Mouse (Mus musculus) right cerebral cortex, adult 2 months (tissue): ENCODE measurements at regions not wholly inside any gene's neighbourhood (a gene's known extent, or its start where the extent isn't known, plus 50 kb on each side); places are given as distances from the start of the nearest gene placed in this dataset.

Experiments
- DNase-seq, 2 experiments: peaks; one replicate each; pipeline ENCODE4 v3.0.0; 2021 to 2022; ENCODE audit warnings: low spot score in 2 of 2

- DNase-seq = no peak
These were observed 2780.8 kb upstream of the Gm7489 start for GRCm38 (mm10) chr15:51103948-51104347.

- no peak for DNase-seq
These were observed 2780.3 kb upstream of the Gm7489 start for GRCm38 (mm10) chr15:51104362-51104761.

- no peak for DNase-seq
These were observed 2779.9 kb upstream of the Gm7489 start for GRCm38 (mm10) chr15:51104796-51105195.

GRCm38 (mm10) chr15:51105359-51106008 lies 2779.2 kb upstream of the Gm7489 start:
- no peak for DNase-seq

GRCm38 (mm10) chr15:51110186-51110585 lies 2774.5 kb upstream of the Gm7489 start:
- DNase-seq = no peak

GRCm38 (mm10) chr15:51125896-51126295 lies 2758.8 kb upstream of the Gm7489 start:
- no peak for DNase-seq

GRCm38 (mm10) chr15:51131017-51131416 lies 2753.7 kb upstream of the Gm7489 start:
- DNase-seq = no peak

GRCm38 (mm10) chr15:51136121-51136520 lies 2748.6 kb upstream of the Gm7489 start:
- peak; percentile 6 to 7 for DNase-seq

- DNase-seq = peak in 1 of 2 experiments; percentile 22
These were observed 2745.2 kb upstream of the Gm7489 start for GRCm38 (mm10) chr15:51139507-51139906.

GRCm38 (mm10) chr15:51173976-51174620 lies 2710.6 kb upstream of the Gm7489 start:
- DNase-seq = no peak

- DNase-seq = no peak
These were observed 2708.2 kb upstream of the Gm7489 start for GRCm38 (mm10) chr15:51176466-51176865.

- no peak for DNase-seq
These were observed 2695.6 kb upstream of the Gm7489 start for GRCm38 (mm10) chr15:51189134-51189533.

GRCm38 (mm10) chr15:51197466-51198158 lies 2687.1 kb upstream of the Gm7489 start:
- DNase-seq = no peak

- peak in 1 of 2 experiments; percentile 8 for DNase-seq
These were observed 2681.4 kb upstream of the Gm7489 start for GRCm38 (mm10) chr15:51203351-51203750.

GRCm38 (mm10) chr15:51206050-51206449 lies 2678.7 kb upstream of the Gm7489 start:
- DNase-seq = peak; percentile 59 to 69

- DNase-seq = no peak
These were observed 2677.9 kb upstream of the Gm7489 start for GRCm38 (mm10) chr15:51206773-51207172.

GRCm38 (mm10) chr15:51234873-51235272 lies 2649.8 kb upstream of the Gm7489 start:
- no peak for DNase-seq

- DNase-seq = no peak
These were observed 2640.1 kb upstream of the Gm7489 start for GRCm38 (mm10) chr15:51244596-51244995.

- no peak for DNase-seq
These were observed 2637.4 kb upstream of the Gm7489 start for GRCm38 (mm10) chr15:51247259-51247658.

- DNase-seq = no peak
These were observed 2636.5 kb upstream of the Gm7489 start for GRCm38 (mm10) chr15:51248034-51248788.

GRCm38 (mm10) chr15:51248789-51249040 lies 2636.0 kb upstream of the Gm7489 start:
- DNase-seq = no peak

GRCm38 (mm10) chr15:51254143-51254542 lies 2630.6 kb upstream of the Gm7489 start:
- DNase-seq = no peak
